Mouse (Mus musculus) spleen, adult 12 weeks (tissue): ENCODE data around the gene Taf12.
A peak's percentile ranks its signal among the peaks of the same experiment; 100 is the strongest.
"Not testable (repeated sequence)": the region's sequence is repeated elsewhere in the genome, so short reads cannot be mapped to it uniquely, and the experiment has no call there.

ENCODE experiments used
- DNase-seq: peaks from one replicate; pipeline ENCODE4 v3.0.0; 2022; ENCODE audit warnings: low spot score

Taf12 gene

GRCm38 (mm10) chr4:132269740-132270560, 4.2 kb upstream of the Taf12 start:
- DNase-seq = peak; percentile 78

GRCm38 (mm10) chr4:132273166-132273565, 1.0 kb upstream of the Taf12 start:
- DNase-seq = no peak

- no peak for DNase-seq
Measured at GRCm38 (mm10) chr4:132275949-132276348, 1.8 kb downstream of the Taf12 start.

GRCm38 (mm10) chr4:132288840-132289239, 14.7 kb downstream of the Taf12 start:
- DNase-seq = not testable (repeated sequence)

GRCm38 (mm10) chr4:132291056-132291455, 16.9 kb downstream of the Taf12 start:
- no peak for DNase-seq

GRCm38 (mm10) chr4:132291624-132292335, 17.6 kb downstream of the Taf12 start:
- no peak for DNase-seq

- DNase-seq = no peak
Measured at GRCm38 (mm10) chr4:132292988-132293387, 18.8 kb downstream of the Taf12 start.

GRCm38 (mm10) chr4:132293682-132294240, 19.6 kb downstream of the Taf12 start:
- DNase-seq = no peak

GRCm38 (mm10) chr4:132295696-132296390, 21.7 kb downstream of the Taf12 start:
- no peak for DNase-seq

GRCm38 (mm10) chr4:132299849-132300248, 25.7 kb downstream of the Taf12 start:
- no peak for DNase-seq

GRCm38 (mm10) chr4:132301486-132301885, 27.3 kb downstream of the Taf12 start:
- DNase-seq = no peak

GRCm38 (mm10) chr4:132301965-132302938, 28.1 kb downstream of the Taf12 start:
- no peak for DNase-seq

- DNase-seq = peak; percentile 22
Measured at GRCm38 (mm10) chr4:132302939-132303479, 28.8 kb downstream of the Taf12 start, which contains the start of gene Rab42. Gene Rab42, minus strand, starts transcription at chr4:132303385.

GRCm38 (mm10) chr4:132303484-132303883, 29.3 kb downstream of the Taf12 start:
- DNase-seq = not testable (repeated sequence)

GRCm38 (mm10) chr4:132305276-132305675, 31.1 kb downstream of the Taf12 start:
- DNase-seq = no peak

GRCm38 (mm10) chr4:132306004-132306403, 31.8 kb downstream of the Taf12 start:
- DNase-seq = no peak

GRCm38 (mm10) chr4:132308437-132309139, 34.4 kb downstream of the Taf12 start:
- peak; percentile 69 for DNase-seq

- DNase-seq = peak; percentile 31
Measured at GRCm38 (mm10) chr4:132309140-132309848, 35.1 kb downstream of the Taf12 start.

- peak; percentile 47 for DNase-seq
Measured at GRCm38 (mm10) chr4:132309849-132310472, 35.8 kb downstream of the Taf12 start.
